Mouse (Mus musculus): ENCODE measurements around the gene Tnfrsf12a. TPM values are rescaled to one million over a fixed set of nuclear protein-coding genes. Genes with fewer than 3 reads are reported as not detected.

Gene Tnfrsf12a
- polyA plus RNA-seq, 1 experiment from 2014 or later, result 2.4 TPM

DNA sequence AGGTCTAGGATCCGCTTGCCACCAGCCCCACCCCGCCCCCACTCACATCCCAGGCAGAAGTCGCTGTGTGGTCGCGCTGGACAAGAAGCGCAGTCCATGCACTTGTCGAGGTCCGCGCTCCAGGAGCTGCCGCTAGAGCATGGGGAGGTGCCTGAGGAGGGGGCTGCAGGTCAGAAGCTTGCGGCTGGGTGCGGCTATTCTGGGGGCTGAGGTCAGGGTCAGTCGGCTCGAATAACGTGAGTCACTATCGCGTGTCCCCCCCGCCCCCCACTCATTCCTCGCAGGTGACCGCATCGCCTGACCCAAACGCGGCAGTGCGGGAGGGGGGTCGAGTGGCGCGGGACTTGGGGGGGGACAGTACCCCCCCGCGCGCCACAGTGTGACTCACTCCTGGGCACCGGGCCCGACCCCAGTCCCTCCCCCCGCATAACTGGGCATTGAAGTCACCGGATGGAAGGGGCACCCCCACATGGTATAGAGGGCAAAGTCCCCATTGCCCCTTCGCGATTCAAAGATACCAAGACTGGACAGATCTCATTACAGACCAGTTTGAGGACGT is 716 bp downstream of the Tnfrsf12a start:
- Histone ChIP-seq H3K4me1 (peaks cover 46% of the 10 kb centered on the region), H3K9ac (peak overlapping the region; percentile 31), H3K4me2 (peak overlapping the region; percentile 88), H3K36me3 (replicated peaks) (no peaks in the 10 kb centered on the region), H3K27me3 (replicated peaks) (peaks cover 65% of the 10 kb centered on the region), H3K27ac (no peak overlapping the region), H3K4me3 (peak overlapping the region; percentile 45), H3K9me3 (no peaks in the 10 kb centered on the region)
- WGBS, result under 1% methylated on average over 36 of the region's 37 CpGs
- no peak for ATAC-seq (replicated peaks)

DNA sequence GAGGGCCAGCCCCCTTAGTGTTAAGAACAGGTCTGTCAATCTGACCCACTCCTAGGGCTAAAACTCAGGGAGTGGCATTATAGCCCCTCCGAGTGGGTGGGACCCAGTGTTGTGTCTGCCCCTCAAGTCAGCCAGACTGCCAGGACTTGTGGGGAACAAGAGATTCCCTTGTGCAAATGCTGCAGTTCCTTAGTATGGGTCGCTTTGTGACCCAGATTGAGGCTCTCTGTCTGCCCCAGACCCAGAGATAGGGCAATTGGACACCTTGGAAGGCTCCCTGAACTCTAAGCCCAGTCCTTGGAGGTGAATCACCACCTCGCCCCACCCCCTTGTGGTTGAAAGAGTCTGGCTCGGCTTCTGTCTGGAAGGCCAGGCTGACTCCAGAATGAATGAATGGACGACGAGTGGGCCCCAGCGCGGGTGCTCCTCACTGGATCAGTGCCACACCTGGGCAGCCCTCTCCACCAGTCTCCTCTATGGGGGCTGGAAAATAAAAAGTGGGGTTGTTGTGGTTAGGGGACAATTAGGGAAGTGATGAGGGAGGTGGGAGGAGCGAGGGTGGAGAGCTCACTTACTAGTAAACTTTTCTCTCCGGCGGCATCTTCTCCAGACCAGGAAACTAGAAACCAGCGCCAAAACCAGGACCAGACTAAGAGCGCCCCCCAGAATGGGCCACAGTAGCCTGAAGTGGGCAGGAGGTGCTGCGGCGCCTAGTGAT is 1.5 kb downstream of the Tnfrsf12a start:
- no peaks in the 10 kb centered on the region for H3K9me3 ChIP-seq
- peak overlapping the region; percentile 88 for H3K4me2 ChIP-seq
- 10% methylated on average over 15 of the region's 15 CpGs for WGBS
- H3K4me3 ChIP-seq, result peak overlapping the region; percentile 45
- no peak overlapping the region for H3K27ac ChIP-seq
- no peaks in the 10 kb centered on the region for H3K36me3 ChIP-seq (replicated peaks)
- H3K4me1 ChIP-seq, result peaks cover 46% of the 10 kb centered on the region
- ATAC-seq (replicated peaks), result no peak
- H3K9ac ChIP-seq, result no peak overlapping the region
- H3K27me3 ChIP-seq (replicated peaks), result peaks cover 57% of the 10 kb centered on the region

DNA sequence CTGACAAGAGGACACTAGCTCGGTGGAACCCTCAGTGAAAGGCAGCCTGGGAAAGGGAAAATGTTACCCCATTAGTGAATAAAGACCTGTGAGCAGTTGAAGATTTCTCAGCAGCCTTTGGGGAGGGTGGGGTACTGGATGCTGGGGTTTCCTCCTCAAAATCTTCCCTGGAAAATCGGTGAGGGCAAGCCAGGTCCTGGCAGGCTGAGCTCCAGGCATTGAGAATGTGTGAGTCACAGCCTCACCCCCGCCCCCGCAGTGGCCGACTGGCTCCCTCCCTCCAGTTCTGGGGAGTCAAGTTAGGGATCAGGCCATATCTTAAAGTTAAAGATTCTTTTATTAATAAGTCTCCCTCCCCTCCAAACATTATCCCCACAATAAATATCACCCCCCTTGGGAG is 2.1 kb downstream of the Tnfrsf12a start:
- Histone ChIP-seq H3K4me3 (0 out of 2 replicates have a peak overlapping the region, but pooled peaks have one; percentile 54), H3K4me2 (peak overlapping the region; percentile 60; the same call in 1 of the 2 replicates), H3K9ac (no peak overlapping the region; the same call in 1 of the 2 replicates), H3K36me3 (replicated peaks) (no peaks in the 10 kb centered on the region), H3K27me3 (replicated peaks) (peaks cover 51% of the 10 kb centered on the region), H3K27ac (no peak overlapping the region), H3K9me3 (no peaks in the 10 kb centered on the region), H3K4me1 (peaks cover 46% of the 10 kb centered on the region)
- 51% methylated on average over 5 of the region's 5 CpGs for WGBS
- ATAC-seq (replicated peaks), result no peak

DNA sequence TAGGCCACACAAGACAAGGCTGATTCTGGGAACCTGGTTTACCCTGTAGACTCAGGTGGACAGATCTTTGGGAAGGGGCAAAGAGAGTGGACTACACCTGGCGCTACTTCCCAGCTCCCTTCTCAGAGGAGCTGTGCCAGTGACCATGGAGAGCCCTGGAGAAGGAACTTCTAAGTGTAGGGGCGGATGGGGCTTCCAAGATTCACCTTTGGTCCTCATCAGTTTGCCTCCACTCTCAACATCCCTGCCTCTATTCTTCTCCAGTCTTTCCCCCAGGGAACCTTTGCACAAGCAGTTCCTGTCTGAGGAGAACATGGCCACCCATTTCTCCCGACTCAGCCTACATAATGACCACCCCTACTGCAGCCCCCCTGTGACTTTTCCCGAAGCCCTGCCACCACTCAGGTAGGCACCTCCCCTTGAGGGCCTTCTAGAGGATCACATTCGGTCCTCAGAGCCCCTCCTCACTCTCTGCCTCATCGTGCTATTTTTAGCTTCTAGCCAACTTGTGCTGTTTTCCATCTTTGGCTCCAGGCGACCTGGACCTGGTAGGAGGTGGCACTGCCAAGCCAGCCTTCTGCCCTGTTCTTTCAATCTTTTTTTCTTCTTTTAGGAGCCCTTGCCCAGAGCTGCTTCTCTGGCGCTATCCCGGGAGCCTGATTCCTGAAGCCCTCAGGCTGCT is 2.9 kb downstream of the Tnfrsf12a start:
- peak overlapping the region; percentile 76; the same call in 1 of the 2 replicates for H3K27ac ChIP-seq

DNA sequence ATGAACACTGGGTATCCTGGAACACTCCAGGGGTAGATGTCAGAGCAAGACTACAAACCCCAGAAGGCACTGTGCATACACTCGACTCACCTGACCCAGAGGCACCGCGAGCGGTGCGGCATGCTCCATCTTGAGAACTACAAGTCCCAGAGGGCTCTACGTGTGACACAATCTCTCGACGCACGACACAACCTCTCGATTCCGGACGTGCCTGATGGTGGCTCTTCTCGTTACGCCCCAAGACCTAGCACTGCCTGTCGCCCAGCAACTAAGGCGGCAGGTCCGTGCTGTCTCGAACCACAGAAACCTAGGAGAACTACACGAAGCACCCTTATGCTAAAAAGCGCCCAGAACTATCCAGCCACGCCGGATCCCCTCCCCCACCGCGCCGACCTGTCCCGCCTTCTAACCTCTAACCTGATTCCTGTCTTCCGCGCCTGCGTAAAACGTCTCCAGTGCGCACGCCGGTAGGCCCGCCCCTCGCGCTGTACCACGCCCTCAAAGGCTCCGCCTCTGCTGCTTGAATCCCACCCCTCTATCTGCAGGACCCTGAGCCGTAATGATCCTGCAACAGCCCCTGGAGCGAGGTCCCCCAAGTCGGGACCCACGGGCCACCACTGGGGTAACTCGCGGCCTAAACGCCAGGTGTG is 3.7 kb downstream of the Tnfrsf12a start, which contains the start of the genes Hcfc1r1 and Thoc6:
TSS of gene Hcfc1r1 (plus strand) at position 173 of the 650 bp plus-strand sequence.
TSS of gene Thoc6 (minus strand) at position 459 of the 650 bp plus-strand sequence.
- H3K36me3 ChIP-seq (replicated peaks), result peaks cover 9% of the 10 kb centered on the region
- H3K9ac ChIP-seq, result peak within 1 kb of the TSS; percentile 55
- H3K9me3 ChIP-seq, result no peaks in the 10 kb centered on the region
- H3K4me2 ChIP-seq, result peak within 1 kb of the TSS; percentile 60
- ATAC-seq (replicated peaks), result peak; percentile 96
- peaks cover 35% of the 10 kb centered on the region for H3K27me3 ChIP-seq (replicated peaks)
- under 1% methylated on average over 45 of the region's 45 CpGs for WGBS
- H3K4me1 ChIP-seq, result peaks cover 40% of the 10 kb centered on the region
- H3K4me3 ChIP-seq, result peak within 1 kb of the TSS; percentile 54
- H3K27ac ChIP-seq, result peak within 1 kb of the TSS; percentile 76

More for the DNA sequence above, 2.9 kb downstream of the Tnfrsf12a start:
- Histone ChIP-seq H3K9me3 (no peaks in the 10 kb centered on the region), H3K4me2 (peak overlapping the region; percentile 60), H3K36me3 (replicated peaks) (0 out of 2 replicates have a peak, but pooled peaks cover 5% of the 10 kb centered on the region), H3K27me3 (replicated peaks) (peaks cover 44% of the 10 kb centered on the region), H3K9ac (peak overlapping the region; percentile 55), H3K4me1 (peaks cover 43% of the 10 kb centered on the region), H3K4me3 (peak overlapping the region; percentile 54)
- 50% methylated on average over 9 of the region's 9 CpGs for WGBS
- ATAC-seq (replicated peaks), result no peak

DNA sequence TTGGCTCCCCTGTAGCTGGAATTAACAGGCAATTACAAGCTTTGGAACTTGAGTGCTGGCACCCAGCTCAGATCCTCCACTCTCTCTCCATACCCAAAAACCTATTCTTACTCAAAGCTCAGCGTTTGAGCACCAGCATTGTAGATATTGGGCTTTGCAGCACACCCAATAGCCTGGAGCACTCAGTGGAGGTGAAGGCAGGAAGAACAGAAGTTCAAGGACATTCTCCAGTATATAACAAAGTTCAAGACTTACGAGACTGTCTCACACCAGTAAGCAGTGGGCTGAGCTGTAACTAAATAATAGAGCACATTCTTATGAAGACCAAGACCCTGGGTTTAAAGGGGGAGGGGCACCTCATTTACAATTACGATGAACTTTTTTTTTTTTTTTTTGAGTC is 4.5 kb downstream of the Tnfrsf12a start:
- H3K4me1 ChIP-seq, result peaks cover 40% of the 10 kb centered on the region
- H3K4me2 ChIP-seq, result peak overlapping the region; percentile 60
- 0 out of 2 replicates have a peak, but pooled peaks have one; percentile 0 for ATAC-seq (replicated peaks)
- no peak overlapping the region for H3K27ac ChIP-seq
- peaks cover 10% of the 10 kb centered on the region for H3K36me3 ChIP-seq (replicated peaks)
- peaks cover 28% of the 10 kb centered on the region for H3K27me3 ChIP-seq (replicated peaks)
- no peaks in the 10 kb centered on the region for H3K9me3 ChIP-seq
- WGBS, result 71% methylated on average over 3 of the region's 3 CpGs
- peak overlapping the region; percentile 0; the same call in 1 of the 2 replicates for H3K9ac ChIP-seq
- H3K4me3 ChIP-seq, result peak overlapping the region; percentile 54

DNA sequence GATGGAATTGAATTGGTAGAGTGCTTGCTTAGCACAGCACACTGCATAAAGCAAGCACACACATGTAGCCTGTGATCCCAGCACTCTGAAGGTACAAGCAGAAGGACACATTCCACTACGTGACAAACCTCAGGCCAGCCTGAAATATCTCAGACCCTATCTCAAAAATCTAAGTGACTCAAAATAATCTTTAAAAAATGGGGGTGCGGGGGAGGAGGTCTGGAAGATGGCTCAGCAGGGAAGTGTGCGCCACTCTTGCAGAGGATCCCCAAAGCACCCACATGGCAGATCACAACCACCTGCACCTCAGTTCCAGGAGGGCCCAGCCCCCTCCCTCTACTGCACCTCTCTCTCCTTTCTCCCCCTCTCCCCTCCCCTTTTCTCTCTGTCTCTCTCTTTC is 5.7 kb downstream of the Tnfrsf12a start:
- Histone ChIP-seq H3K9me3 (no peaks in the 10 kb centered on the region), H3K27ac (no peak overlapping the region), H3K36me3 (replicated peaks) (peaks cover 10% of the 10 kb centered on the region), H3K4me1 (peaks cover 27% of the 10 kb centered on the region), H3K27me3 (replicated peaks) (peaks cover 21% of the 10 kb centered on the region), H3K4me3 (no peak overlapping the region), H3K9ac (no peak overlapping the region), H3K4me2 (no peak overlapping the region)
- no peak for ATAC-seq (replicated peaks)
- 97% methylated on average over 3 of the region's 3 CpGs for WGBS

DNA sequence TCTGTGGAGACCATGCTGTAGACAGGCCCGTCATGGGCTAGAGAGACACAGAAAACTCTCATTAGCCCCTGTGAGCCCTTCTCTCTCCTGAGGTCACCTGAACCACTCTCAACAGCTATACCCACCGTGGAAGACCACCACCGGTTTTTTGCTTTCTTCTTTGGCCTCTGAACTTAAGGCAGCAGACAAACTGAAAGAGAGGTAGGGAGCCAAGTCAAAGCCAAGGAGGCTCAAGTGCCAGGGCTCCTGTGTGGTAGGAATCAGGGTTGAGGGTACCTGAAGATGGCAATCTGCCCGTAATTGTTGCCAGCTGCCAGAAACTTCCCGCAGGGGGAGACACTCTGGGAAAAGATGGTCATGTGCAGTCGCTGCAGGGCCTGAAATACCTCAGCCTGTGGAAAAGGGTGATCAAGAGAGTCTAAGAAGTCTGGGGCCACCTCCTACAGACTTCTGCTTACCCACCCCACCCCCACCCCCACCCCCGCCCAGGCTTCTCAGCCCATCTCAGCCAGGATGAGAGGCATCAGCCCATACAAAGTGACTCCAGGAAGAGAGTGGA is 6.7 kb downstream of the Tnfrsf12a start:
- Histone ChIP-seq H3K4me1 (peaks cover 18% of the 10 kb centered on the region), H3K27ac (no peak overlapping the region), H3K36me3 (replicated peaks) (peaks cover 10% of the 10 kb centered on the region), H3K9me3 (no peaks in the 10 kb centered on the region), H3K4me2 (no peak overlapping the region), H3K27me3 (replicated peaks) (peaks cover 12% of the 10 kb centered on the region), H3K4me3 (no peak overlapping the region), H3K9ac (no peak overlapping the region)
- 84% methylated on average over 7 of the region's 7 CpGs for WGBS
- ATAC-seq (replicated peaks), result no peak

DNA sequence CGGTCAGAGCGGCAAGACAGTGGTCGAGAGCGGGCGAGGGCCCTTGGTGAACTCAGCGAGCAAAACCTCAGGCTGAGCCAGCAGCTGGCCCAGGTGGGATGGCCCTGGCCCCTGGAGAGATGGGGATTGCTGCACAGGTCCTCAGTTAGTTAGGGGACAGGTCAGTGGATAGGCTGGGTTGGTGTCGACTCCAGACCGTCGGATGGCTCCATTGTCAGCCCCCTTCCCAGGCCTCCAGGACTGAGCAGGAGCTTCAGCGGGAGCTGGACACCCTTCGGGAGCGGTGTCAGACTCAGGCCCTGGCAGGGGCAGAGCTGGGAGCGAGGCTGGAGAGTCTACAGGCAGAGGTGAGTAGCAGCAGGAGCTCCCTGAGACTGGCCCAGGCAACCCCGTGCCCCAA is 11.8 kb downstream of the Tnfrsf12a start:
- WGBS, result 83% methylated on average over 14 of the region's 14 CpGs
- H3K9ac ChIP-seq, result no peak overlapping the region
- no peaks in the 10 kb centered on the region for H3K9me3 ChIP-seq
- H3K4me2 ChIP-seq, result no peak overlapping the region
- H3K4me1 ChIP-seq, result no peaks in the 10 kb centered on the region
- peaks cover 26% of the 10 kb centered on the region for H3K27me3 ChIP-seq (replicated peaks)
- no peak for ATAC-seq (replicated peaks)
- no peak overlapping the region for H3K4me3 ChIP-seq
- H3K36me3 ChIP-seq (replicated peaks), result peaks cover 10% of the 10 kb centered on the region
- no peak overlapping the region for H3K27ac ChIP-seq

DNA sequence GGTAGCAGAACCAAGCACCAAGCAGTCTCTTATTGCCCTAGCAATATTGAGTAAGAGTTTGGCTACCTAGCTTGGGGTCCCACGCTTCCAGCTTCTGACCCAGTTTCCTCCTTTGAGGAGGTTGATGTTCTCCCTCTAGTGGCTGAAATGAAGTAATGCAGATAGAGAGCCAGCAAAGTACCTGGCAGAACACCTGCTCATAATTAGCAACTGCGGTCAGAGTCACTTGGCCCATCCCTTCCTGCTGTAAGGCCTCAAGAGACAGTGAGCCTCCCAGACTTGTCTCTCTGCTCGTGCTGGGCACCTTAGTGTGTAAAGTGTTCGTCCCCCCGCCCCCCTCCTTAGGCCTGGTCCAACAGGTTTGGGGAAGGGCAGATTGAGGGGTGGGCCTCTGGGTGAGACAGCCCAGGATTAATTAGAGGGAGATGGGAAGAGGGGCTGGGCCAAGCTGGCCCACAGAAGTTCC is 12.7 kb downstream of the Tnfrsf12a start:
- peak; percentile 47; the same call in 1 of the 2 replicates for ATAC-seq (replicated peaks)
- H3K27me3 ChIP-seq (replicated peaks), result peaks cover 35% of the 10 kb centered on the region
- WGBS, result 17% methylated on average over 5 of the region's 5 CpGs
- no peak overlapping the region for H3K4me3 ChIP-seq
- no peaks in the 10 kb centered on the region for H3K9me3 ChIP-seq
- no peak overlapping the region for H3K27ac ChIP-seq
- H3K4me2 ChIP-seq, result no peak overlapping the region
- peaks cover 5% of the 10 kb centered on the region for H3K36me3 ChIP-seq (replicated peaks)
- no peaks in the 10 kb centered on the region for H3K4me1 ChIP-seq
- no peak overlapping the region for H3K9ac ChIP-seq

DNA sequence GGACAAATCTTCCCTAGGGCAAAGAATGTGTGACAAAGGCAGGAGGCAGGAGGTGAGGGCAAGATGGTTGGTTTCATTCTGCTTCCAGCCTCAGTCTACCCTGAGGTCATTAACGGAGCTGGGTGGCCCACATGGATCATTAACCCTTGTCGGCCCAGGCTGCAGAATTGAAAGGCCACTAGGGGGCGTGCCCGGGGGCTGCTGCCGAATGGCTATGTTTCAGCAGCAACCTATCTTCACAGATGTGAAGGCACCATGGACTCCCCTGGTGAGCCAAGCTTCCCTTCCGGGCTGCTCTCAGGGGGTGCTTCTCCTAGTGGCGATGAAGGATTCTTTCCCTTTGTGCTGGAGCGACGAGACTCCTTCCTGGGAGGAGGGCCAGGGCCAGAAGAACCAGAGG is 15.7 kb downstream of the Tnfrsf12a start:
- no peak for ATAC-seq (replicated peaks)
- H3K4me1 ChIP-seq, result no peaks in the 10 kb centered on the region
- no peak overlapping the region for H3K9ac ChIP-seq
- H3K4me2 ChIP-seq, result no peak overlapping the region
- 4% methylated on average over 9 of the region's 9 CpGs for WGBS
- H3K36me3 ChIP-seq (replicated peaks), result no peaks in the 10 kb centered on the region
- no peaks in the 10 kb centered on the region for H3K9me3 ChIP-seq
- H3K4me3 ChIP-seq, result no peak overlapping the region
- H3K27me3 ChIP-seq (replicated peaks), result peaks cover 42% of the 10 kb centered on the region
- H3K27ac ChIP-seq, result no peak overlapping the region

All from midbrain, embryonic 15.5 days (tissue).